Mouse (Mus musculus): ENCODE data around the gene Cxcl15. TPM values are rescaled to one million over a fixed set of nuclear protein-coding genes. Genes with fewer than 3 reads are reported as not detected.
"Not testable (repeated sequence)": the region's sequence is repeated elsewhere in the genome, so short reads cannot be mapped to it uniquely, and the experiment has no call there.

The Cxcl15 gene
- total RNA-seq, 2 experiments from 2014 or later: not detected

DNA sequence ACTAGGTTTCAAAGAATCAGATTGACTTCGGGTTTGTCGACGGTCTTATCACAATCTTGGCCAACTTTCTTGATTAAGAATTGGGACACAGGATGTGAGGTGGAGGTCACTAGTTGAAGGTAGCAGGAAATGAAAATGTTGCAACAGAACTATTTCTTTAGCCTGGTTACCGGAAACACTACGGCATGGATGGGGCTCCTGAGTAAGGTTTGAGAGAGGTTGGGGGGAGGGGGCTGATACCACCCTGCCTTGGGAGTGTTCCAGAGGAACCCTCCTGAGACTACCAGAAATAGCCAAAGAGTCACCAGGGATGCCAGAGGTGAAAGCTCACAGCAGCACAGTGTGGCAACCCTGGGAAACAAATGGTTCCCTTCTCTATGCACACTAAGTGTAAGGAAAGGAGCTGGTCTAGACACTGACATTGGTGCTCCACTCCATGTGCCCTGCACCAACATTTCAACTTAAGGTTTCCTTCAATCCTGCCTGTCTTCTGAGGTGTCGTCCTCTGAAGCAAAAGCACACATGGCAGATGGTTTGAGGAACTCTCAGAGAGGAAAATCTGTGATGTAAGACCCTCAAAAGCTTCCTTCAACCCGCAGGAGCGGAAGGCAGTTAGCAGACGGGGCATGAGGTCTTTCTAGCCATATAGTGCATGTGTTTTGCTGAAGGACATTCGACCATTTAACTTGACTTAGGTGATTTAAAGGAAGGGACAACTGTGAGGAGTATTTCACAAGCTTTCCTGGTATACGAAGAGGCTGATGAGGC, 4.8 kb upstream of the Cxcl15 start:
- no peak for DNase-seq (ENCODE audit: low spot score in 2 of 2)

DNA sequence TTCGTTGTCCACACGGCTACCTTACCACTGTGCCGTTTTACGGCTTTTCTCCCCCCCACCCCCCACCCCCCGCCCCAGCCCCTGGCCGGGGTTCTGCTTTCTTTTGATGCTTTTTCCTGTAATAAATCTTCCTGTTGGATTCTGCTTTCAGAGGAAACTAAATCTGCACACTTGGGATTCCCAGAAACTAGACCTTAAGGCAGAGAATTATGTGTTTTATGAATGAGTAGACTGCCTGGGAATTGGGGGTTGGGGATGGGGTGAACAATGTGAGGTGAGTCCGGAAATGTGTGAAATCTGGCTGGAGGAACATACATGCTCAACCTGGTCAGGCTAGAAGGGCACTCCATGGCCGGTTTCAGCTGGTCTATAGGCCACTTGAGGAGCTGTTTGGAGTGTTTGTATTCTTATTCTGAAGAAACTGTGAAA, 4.2 kb upstream of the Cxcl15 start:
- DNase-seq (ENCODE audit: low spot score in 2 of 2): no peak

DNA sequence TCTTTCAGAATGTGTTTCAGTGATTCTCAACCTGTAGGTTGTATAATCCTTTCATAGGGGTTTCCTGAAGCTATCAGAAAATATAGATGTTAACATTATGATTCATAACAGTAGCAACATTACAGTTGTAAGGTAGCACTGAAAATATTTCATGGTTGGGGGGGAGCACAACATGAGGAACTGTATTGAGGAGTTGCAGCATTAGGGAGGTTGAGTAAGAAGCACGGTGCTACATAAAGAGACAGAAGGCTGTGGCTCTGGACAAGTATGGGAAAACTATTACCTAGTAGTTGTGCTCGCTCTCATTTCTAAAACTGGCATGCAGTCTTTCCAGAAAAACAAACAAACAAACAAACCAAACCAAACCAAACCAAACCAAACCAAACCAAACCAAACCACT, 1.1 kb downstream of the Cxcl15 start:
- not testable (repeated sequence) for DNase-seq (ENCODE audit: low spot score in 2 of 2)

DNA sequence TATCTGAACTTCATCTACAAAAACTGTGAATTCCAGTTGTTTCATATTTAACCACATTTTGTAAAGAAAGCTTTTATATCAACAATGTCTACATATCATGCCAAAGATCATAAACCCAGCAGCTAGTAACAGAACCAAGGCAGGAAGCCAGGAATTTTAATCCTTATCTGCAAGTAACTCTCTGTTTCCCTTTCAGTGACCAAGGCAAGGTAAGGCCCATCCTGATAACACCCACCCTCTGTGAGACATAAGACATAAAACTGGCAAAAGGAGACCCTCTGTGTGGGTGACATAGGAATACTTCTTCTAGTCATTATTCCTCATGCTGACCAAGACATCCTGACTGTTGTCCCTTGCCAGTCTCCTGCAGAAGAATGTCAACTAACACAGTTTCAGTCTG, 10.2 kb downstream of the Cxcl15 start:
- DNase-seq (ENCODE audit: low spot score in 2 of 2): no peak

DNA sequence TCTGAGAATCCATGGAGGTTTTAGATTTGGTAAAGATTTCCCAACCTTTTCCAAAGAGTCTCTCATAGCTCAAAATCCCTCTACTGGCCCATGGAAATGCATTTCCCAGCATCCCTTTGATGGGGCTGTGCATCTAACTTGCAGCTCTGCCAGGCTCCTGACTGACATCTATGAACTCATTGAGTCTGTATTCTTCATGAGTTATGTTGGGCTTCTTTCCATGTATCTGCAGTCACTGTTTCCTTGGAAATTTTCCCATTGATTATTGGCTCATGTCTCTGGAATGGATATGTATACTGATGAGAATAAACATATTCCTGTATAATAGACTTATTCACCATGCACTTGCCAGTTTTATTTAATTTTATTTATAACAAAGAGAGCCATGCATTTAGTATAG, 11.7 kb downstream of the Cxcl15 start:
- DNase-seq (ENCODE audit: low spot score in 2 of 2): no peak

DNA sequence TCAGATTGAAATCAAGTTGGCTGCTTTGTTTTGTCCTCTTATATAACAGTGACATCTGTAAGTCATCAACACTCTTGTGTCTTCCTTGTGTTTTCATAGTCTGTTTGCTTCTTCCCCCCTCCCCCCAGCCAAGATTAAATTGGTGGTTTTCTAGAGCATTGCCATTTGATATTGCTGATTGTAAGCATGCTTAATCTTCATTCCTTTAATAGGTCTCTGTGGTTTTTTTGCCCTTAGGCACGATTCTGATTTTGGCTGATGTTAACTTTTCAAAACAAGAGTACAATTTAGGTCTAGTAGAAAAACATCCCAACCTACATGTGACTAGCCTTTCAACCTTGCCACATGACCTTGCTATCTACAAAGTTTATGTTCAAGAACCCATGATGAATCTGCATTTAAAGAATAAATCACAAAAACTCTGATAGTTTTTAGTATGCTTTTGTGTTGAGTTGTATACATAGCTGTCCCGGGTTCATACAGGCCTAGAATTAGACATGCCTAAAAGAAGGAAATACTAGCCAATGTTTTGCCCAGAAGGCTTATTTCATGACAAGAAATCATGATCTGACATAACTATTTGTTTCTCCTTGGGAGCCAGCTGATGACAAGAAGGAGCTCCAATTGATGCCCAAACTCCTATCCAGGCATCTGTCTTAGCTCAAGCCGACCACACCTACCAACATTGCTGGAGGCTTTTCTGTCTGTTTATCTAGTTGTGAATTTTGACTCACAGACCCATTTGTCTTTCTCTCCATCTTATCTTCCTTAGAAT, 13.0 kb downstream of the Cxcl15 start:
- no peak for DNase-seq (ENCODE audit: low spot score in 2 of 2)

DNA sequence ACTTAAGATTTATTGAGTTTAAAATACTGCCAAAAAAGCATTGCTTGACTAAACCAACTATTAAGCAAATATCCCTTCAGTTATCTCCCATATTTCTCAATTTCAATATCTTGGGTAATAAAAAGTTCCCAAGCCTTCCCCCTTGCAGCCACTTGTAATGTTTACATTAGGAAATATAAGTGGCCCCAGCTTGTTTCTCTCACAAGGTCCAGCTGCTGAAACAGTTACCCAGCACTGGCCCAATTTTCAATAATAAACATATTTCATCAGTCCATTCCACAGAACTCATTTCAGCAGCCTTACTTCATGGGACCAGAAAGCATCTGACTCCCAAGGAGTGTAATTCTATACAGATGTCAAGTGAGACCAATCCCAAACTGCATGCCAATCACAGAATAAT, 25.4 kb downstream of the Cxcl15 start:
- no peak for DNase-seq (ENCODE audit: low spot score in 2 of 2)

DNA sequence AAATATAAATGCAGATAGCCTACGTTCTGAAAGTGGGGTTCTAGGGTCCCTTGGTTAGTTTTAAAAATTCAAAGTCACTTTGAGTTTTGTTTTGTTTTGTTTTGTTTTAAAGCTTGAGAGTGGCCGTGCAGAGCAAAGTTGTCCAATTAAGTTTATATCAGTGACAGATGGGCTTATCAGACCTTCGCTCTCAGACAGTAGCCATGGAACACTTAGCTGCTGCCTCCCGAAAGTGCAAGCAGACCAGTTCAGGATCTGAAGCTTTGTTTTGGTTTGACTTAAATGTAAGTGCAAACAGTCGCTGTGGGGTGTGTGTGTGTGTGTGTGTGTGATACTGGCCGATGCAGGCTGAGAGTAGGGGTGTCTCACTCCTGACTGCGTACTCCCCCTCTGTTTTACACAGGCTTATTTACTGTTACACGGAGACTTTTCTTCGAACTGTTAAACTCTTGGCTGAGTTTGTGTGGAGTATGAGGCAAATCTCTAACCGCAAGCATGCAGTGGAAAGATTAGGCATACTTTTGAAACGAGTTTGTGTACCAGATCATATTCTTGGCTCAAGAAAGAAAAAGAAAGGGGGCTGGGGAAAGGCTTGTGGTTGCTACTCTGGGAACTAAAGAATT, 37.9 kb downstream of the Cxcl15 start:
- DNase-seq (ENCODE audit: low spot score in 2 of 2): no peak

DNA sequence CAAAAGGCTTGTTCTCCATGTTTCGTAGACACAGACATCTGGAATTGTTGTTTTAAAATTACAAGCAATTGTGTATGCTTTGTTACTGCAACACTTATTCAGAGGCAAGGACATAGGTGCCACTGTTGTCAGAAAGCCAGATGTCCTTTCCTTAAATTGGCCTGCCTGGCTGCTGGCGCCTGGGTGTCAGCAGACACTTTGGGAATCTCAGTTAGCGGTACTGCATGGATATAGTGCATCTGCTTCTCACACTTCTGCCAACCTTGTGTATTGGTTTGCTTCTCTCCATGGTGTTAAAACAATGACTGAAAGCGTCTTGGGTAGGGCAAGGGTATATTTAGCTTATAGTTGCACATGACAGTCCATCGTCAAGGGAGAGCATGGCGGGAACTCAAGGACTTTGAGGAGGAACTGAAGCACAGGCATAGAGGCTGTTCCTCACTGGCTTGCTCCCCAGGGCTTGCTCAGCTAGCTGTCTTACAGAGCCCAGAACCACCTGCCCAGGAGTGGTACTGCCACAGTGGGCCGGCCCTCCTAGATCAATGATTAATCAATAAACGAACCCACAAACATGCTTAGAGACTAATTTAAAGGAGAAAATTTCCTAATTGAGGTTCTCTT, 38.5 kb downstream of the Cxcl15 start:
- DNase-seq (ENCODE audit: low spot score in 2 of 2): no peak

DNA sequence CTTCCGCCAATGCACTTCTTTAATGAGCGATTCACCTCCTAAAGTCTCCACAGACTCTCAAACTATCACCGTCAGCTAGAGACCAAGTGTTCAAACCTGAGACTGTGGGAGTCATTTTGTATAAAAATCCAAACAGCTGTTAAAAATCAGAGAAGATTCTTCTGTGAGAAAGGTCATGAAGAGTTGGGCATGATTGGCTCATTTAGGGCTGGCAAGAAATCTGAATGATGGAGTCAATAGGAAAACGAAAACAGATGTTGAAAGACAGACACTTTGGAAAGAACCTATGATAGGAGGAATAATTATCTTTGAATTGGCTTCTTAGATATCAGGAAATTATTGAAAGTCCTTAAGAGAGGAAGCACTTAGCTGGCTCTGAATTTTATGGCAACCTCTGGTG, 40.1 kb downstream of the Cxcl15 start:
- no peak for DNase-seq (ENCODE audit: low spot score in 2 of 2)

DNA sequence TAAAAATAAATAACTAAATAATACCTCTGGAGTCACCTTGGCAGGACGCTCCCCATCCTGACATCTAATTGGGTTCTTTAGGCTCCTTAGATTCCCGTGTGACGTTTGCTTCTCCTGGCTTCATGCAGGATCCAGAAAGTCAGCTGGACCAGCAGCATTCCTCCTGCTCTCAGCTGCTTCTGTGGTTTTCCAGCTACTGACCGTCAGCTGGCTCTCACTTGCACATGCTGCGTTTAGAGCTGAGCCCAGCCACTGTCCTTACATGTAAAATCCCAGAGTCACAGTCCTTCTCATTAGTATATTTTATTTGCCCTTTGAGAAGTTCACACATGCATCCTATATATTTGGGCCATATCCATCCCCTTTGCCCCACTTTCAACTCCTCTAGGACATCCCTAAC, 44.2 kb downstream of the Cxcl15 start:
- no peak for DNase-seq (ENCODE audit: low spot score in 2 of 2)

DNA sequence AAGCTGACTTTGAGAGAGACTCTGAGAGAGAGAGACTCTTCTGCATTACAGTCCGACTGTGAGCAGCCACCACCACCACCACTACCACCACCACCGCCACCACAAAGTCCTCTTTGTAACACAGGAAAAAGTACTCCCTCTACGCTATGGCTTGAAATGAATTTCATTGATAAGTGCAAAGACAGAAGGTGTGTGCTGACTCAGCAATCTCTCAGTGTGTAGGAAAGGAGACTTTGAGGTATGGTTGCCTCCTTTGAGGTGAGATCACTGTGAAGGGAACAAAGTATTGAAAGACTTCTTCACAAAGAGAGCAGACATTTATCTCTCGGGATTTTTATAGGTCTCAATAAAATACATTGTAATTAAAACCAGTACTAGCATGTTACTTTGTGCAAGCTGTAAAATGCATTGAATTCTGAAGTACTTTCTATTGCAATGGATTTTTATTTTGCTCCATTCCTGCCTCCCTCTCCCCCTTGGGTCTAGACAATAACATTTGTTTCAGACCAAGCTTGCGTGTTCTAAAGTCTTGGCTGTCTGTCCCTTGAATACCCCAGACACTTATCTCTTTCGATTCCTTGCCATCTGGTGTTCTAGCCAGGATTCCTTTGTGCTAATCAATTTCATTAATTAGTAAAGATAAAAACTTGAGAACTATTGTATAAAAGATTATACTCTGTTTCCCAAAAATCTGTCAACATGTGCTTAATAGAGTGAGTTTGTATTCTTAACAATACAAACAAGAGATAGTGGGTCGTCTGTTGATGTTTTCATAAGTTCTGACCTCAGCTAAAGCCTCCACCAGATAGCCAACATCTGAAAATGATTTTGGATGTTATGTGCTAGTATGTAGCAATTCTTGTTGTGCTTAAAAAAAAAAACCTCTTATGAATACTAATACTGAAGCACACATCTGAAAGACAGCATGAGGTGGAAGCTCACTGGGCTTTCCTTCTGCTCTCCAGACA, 46.9 kb downstream of the Cxcl15 start:
- no peak for DNase-seq (ENCODE audit: low spot score in 2 of 2)

DNA sequence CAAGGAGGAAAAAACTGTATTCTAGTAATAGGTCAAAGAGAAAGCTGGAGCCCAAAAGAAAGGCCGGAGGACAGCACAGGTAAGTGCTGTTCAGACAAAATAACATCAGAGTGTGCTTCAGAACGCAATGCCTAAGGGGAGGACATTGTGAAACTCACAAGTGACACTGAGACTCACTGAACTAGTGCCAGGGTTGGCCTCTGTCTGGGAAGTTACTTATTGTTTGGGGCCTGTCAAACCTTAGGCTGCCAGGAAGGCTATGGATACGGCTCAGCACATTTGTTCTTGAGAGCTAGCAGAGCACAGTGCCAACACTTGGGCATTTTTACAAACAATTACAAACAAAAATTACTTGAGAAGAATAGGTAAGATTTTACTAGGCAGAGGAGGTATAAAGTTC, 49.6 kb downstream of the Cxcl15 start:
- no peak for DNase-seq (ENCODE audit: low spot score in 2 of 2)

DNA sequence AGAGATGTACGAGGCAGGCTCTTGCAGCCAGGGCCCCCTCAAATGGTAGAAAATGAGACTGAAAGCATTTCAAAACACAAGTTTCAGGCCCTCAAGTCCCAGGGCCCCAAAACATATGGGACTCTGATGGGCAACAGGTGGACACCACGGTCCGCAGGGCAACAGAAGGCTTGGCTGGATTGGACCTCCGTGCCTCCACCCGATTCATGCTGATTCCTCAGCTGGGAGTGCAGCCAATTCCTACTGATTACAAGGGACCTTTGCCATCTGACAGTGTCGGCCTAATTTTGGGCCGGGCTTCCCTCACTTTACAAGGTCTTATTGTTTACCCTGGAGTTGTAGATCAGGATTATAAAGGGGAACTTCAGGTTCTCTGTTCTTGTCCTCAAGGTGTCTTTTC, 55.8 kb downstream of the Cxcl15 start:
- DNase-seq (ENCODE audit: low spot score in 2 of 2): not testable (repeated sequence)

DNA sequence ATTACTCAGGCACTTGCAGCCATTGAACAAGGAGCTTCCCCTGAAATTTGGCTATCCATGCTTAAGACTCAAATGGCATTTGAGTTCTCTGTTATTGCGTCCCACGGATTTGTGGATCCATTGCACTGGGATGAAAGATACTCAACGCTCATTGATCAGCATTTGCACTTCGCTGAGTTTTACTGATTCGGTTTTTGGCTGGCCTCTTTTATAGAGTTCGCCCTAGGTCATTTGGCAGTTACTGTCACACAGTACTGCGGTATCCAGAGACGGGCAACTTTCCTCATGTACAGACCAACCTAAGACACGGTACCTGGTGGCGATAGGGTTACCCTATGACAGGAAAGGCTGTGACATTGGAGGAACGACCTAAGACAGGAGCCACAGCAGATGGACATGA, 57.1 kb downstream of the Cxcl15 start:
- DNase-seq (ENCODE audit: low spot score in 2 of 2): not testable (repeated sequence)

Small RNA genes lying within 50 kb of the gene (microRNA-seq; reads per million reads assigned to microRNA genes)
- gene Gm24322: not detected

Other genes starting within 250 kb of the Cxcl15 start
- gene 5830473C10Rik, start 233.4 kb upstream of the Cxcl15 start, total RNA-seq (2021): 1 to 10 TPM in 1 of 2 experiments, under 1 TPM in 1; 0.28 to 6.0 TPM
- gene Rassf6, start 153.9 kb upstream of the Cxcl15 start, total RNA-seq (2021): 1 to 10 TPM; 1.5 to 4.3 TPM
- gene Cxcl5, start 35.2 kb upstream of the Cxcl15 start, total RNA-seq (2021): not detected
- 10 to 100 TPM in 1 of 2 experiments, 1 to 10 TPM in 1; 2.2 to 14.0 TPM for gene Ppbp, start 26.0 kb upstream of the Cxcl15 start, total RNA-seq (2021)
- gene Pf4, start 22.1 kb upstream of the Cxcl15 start, total RNA-seq (2021): 10 to 100 TPM; 30.4 to 45.1 TPM
- gene Cxcl3, start 8.4 kb upstream of the Cxcl15 start, total RNA-seq (2021): not detected
- gene Cxcl1, start 96.7 kb downstream of the Cxcl15 start, total RNA-seq (2021): 1 to 10 TPM in 1 of 2 experiments, under 1 TPM in 1; 0.82 to 1.3 TPM
- gene Cxcl2, start 109.3 kb downstream of the Cxcl15 start, total RNA-seq (2021): under 1 TPM; 0.37 to 0.76 TPM
- 10 to 100 TPM; 23.9 to 27.0 TPM for gene Mthfd2l, start 136.6 kb downstream of the Cxcl15 start, total RNA-seq (2021)
- gene Epgn, start 232.9 kb downstream of the Cxcl15 start, total RNA-seq (2021): not detected